Mouse (Mus musculus) cerebellum, adult 2 months (tissue): ENCODE measurements around the gene Alpl.

Experiments
- CTCF ChIP-seq: fragments of 200-500 bp; IDR thresholded peaks from 2 replicates; pipeline ENCODE4 v1.5.1; 2011; ENCODE audit warnings: low read depth, mild to moderate bottlenecking, control low read depth, low read length, moderate library complexity, borderline replicate concordance; ENCODE audit not compliant: insufficient read depth
- POLR2A ChIP-seq: fragments of 200-500 bp; IDR thresholded peaks from 2 replicates; pipeline ENCODE4 v1.6.1; 2011; ENCODE audit warnings: low read length, control low read depth, borderline replicate concordance; ENCODE audit not compliant: insufficient read depth

- TF ChIP-seq CTCF (no peak), POLR2A (no peak)
These were observed 4.7 kb downstream of the Alpl start for GRCm38 (mm10) chr4:137791440-137791839.
